Mouse (Mus musculus) urinary bladder, postnatal 36 days (tissue): ENCODE results near the gene Aldh16a1.
"Not testable (repeated sequence)": the region's sequence is repeated elsewhere in the genome, so short reads cannot be mapped to it uniquely, and the experiment has no call there.

Source experiments
- DNase-seq, 2 experiments: peaks; one replicate each; pipeline ENCODE4 v3.0.0; 2022; ENCODE audit warnings: low spot score in 2 of 2, mixed read lengths in 1 of 2

Gene Aldh16a1

DNA sequence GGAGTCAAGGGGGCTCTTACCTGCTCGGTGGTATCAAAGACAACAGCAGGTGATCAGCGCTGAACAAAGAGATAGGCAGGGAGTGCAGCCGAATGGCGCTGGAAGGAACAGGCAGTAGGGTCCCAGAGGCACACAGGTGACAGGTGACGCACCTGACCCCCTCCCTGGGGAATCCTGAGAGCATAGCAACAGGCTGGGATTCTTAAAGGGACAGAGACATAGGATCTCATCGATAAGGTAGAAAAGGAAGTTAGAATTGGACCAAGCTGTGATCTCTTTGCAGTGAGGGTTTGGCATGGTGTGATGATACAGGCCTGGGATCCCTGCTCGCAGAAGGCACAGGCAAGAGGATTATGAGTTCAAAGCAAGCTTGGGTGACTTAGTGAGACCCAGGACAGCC, 25.1 kb upstream of the Aldh16a1 start, which contains the start of gene Gfy:
TSS of gene Gfy (minus strand) at position 101 of the 400 bp plus-strand sequence.
- DNase-seq, result no peak

DNA sequence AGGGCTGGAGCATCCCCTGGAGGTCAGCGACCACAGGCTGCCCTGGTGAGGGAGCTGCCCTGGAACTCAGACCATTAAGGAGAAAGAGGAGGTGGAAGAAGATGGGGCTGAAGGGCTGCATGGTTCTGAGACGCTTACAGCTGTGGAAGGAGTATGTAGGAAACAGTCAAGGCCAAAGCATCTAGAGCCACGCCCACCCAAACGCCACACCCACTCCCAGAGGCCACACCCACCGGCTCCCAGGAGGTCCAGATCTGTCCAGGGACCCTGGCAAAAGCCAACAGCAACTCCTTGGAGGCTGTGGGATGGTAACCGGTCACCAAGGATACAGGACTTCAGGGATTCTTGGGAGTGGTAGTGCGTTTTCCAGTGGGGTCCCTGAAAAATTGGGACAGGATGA, 24.2 kb upstream of the Aldh16a1 start:
- DNase-seq, result no peak

DNA sequence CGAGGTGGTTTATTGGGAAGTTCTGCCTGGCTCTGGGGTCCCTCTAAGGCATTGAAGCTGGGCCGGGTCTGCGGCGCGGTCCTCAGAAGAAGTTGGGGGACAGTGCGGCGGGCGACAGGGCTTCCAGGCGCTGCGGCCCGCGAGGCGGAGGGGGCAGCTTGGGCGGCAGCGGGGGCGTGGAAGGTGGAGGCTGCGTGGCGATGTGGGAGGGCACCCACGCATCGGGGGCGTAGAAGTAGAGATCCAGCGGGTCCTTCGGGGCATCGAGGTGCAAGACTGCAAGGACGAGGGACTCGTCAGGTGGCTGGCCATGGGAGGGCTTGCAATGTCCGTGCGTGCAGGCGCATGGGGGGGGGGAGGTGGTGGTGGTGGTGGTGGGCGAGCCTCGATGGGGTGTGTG, 22.0 kb upstream of the Aldh16a1 start:
- DNase-seq, result no peak

DNA sequence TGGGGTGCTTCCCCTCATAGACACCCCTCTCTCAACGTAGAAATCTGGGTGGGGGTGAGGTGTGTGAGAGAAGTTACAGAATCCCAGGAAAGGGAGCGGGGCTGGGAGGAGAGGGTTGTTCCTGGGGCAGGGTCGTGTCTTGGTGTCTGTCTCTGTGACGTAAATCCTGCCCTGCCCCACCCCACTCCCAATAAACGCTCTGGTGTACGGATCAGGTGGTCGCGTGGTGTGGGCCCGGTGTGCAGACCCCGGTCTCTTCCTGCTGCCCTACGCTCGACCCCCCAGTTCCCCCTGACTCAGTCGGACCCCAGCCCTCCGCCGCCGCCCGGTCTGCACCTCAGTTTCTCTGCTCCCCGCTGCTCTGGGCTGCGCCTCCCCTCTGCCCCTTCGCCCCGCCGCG, 21.5 kb upstream of the Aldh16a1 start:
- DNase-seq, result no peak

DNA sequence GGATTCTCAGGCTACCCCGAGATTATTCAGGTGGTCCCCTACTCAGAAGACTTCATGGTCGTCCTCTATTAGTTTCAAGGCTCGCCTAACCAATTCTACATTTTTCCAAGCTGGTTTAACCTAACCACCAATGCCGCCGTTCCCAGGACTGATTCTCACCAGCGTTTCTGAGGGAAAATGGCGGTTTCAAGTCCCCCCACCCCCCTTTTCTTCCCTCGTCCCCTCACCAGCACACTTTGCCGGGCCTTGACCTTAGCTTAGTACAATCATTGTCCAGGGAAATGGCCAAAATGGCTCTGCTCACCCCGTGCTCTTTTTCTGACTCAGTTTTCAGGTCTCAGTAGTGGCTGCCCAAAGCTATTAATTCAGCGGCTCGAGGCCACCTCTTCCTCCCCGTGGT, 21.0 kb upstream of the Aldh16a1 start:
- no peak for DNase-seq

DNA sequence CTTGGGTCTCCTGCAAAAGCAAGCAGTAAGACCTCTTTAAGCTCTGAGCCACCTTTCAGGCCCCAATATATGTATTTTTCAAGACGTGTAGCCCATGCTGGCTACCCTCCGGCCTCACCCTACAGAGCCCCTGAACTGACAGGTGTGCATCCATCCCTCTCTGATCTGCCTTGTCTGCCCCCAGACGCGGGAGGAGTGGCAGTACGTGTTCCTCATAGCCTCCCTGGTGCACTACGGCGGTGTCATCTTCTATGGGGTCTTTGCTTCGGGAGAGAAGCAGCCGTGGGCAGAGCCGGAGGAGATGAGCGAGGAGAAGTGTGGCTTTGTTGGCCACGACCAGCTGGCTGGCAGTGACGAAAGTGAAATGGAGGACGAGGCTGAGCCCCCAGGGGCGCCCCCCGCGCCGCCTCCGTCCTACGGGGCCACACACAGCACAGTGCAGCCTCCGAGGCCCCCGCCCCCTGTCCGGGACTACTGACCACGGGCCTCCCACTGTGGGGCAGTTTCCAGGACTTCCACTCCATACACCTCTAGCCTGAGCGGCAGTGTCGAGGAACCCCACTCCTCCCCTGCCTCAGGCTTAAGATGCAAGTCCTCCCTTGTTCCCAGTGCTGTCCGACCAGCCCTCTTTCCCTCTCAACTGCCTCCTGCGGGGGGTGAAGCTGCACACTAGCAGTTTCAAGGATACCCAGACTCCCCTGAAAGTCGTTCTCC, 20.3 kb upstream of the Aldh16a1 start:
- no peak for DNase-seq

DNA sequence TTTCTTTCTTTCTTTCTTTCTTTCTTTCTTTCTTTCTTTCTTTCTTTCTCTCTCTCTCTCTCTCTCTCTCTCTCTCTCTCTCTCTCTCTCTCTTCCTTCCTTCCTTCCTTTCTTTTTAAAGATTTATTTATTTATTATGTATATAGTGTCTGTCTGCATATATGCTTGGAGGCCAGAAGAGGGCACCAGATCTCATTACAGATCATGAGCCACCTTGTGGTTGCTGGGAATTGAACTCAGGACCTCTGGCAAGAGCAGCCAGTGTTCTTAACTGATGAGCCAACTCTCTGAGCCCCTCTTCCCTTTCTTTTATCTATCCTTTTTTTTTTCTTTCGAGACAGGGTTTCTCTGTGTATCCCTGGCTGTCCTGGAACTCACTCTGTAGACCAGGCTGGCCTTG, 19.4 kb upstream of the Aldh16a1 start:
- not testable (repeated sequence) for DNase-seq

DNA sequence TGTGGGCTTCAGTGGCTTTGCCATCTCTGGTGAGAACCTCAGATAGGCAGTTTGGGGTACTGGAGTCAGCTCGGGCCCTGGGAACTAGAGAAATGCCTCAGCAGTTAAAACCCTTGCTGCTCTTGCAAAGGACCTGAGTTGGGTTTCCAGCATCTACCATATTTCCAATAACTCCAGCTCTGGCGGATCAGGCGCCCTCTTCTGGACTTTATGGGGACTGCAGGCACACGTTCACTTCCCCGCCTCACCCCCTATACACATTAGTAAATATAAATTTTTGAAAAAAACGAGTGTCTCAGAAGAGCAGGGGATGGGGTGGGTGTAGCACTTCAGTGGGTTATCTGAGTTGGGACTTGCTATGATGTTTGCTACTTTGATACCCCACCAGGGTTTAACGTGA, 18.6 kb upstream of the Aldh16a1 start:
- no peak for DNase-seq

DNA sequence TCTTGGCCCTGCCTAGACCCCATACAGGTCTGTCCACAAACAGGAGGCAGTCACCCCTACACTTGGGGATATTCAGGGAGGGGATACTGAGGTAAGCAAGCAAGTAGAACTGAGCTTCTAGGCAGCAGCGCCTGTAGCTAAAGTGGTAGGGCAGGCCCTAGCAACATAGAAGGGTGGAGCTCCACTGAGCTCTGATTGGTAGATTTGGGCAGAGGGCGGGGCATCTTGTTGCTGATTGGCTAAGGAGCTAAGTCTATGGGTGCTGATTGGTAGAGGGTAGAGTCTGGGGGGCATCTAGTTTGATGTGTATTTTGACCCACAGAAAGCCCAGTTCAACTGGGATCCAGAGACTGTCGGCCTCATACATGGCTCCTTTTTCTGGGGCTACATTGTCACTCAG, 15.1 kb upstream of the Aldh16a1 start:
- DNase-seq, result no peak

DNA sequence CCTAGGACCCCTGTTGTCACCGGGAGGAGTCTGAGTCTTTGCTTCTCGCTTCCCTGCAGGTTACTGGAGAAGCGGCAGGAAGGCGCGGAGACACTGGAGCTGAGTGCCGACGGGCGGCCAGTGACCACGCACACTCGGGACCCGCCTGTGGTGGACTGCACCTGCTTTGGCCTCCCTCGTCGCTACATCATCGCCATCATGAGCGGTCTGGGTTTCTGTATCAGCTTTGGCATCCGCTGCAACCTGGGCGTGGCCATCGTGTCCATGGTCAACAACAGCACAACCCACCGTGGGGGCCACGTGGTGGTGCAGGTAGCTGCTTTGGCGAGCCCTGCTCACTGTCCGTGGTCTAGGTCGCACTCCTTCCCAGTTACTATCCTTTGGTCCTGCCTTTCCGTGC, 14.3 kb upstream of the Aldh16a1 start:
- DNase-seq, result no peak

DNA sequence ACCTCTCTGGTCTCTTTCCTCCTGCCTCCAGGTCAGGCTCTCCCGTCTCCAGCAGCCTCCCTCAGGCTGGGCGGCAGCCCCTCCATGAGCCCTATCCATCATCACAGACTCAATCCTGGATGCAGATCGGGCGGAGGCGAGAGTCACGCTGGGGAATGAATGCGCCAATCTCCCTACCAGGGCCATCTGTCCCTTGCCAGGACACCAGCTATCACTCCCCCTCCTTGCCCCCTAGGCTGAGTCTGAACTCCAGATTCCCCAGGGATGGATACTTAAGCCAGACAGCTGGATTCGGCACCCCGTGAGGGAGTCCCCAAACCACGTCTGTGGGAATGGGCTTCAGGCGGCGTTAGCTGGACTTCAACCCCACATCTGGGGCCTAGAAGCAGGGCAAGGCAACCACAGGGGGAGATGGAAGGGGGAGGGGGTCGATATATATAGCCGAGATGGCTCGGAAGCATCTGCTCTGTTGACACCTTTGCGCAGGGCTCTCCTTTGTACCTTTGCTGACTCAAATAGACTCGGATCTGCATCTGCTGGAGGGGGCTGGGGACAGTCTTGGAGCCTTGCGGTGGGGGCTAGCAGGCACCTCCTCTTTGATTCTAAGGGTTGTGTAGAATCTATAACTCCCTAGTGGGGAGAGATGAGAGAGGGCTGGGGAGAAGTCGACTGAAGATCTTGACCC, 13.5 kb upstream of the Aldh16a1 start:
- no peak for DNase-seq

DNA sequence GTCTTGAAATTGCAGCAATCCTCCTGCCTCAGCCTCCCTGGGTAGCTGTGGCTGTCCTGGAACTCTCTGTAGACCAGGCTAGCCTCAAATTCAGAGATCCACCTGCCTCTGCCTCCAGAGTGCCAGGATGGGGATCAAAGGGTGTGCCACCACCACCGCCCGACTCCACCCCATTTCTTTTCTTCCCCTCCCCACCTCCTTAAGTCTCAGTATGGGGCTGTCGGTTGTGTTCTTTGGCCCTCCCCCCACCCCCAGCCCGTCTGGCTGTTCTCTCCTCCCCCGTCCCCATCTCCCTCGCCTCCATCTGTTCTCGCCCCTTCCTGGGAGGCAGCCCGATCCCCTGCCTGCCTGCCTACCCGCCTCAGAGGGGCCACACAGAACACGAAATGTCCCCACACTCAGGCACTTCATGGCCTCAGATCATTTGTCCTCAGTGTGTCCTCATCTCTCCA, 12.6 kb upstream of the Aldh16a1 start:
- no peak for DNase-seq

DNA sequence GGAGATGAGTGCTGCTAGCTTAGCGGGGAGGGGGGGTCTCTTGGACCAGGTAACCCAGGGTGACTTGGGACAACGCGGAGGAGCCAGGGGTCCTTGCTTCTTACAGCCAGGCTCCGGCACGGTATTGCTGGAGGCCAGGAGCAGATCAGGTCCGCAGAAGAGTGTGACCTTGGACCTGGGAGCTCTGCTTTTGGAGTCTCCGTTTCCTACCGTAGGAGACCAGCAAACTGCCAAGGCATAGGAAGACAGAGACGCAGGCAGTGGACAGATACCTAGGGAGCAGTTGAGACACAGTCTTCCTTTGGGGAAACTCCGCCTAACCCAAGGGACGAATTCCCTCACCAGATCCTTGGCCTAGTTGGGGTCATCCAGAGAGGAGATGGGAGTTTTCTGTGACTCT, 11.3 kb upstream of the Aldh16a1 start:
- no peak for DNase-seq

DNA sequence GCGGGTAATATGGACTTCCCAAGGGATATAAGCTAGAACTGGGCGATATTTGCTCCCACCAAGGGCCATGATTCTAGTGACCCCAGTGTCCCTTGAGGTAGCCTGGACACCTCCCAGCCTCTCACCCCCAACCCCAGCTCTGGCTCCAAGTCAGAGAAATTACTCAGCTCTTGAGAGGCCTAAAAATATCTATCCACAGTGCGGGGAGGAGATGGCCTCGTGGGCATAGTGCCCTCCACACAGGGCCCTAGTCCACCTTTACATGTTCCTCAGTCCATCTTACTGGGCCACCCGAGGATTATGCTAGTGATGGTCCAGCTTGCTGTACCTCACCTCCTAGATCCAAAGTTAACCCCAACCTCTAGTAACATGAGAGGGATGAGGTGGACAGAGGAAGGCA, 10.4 kb upstream of the Aldh16a1 start:
- no peak for DNase-seq

DNA sequence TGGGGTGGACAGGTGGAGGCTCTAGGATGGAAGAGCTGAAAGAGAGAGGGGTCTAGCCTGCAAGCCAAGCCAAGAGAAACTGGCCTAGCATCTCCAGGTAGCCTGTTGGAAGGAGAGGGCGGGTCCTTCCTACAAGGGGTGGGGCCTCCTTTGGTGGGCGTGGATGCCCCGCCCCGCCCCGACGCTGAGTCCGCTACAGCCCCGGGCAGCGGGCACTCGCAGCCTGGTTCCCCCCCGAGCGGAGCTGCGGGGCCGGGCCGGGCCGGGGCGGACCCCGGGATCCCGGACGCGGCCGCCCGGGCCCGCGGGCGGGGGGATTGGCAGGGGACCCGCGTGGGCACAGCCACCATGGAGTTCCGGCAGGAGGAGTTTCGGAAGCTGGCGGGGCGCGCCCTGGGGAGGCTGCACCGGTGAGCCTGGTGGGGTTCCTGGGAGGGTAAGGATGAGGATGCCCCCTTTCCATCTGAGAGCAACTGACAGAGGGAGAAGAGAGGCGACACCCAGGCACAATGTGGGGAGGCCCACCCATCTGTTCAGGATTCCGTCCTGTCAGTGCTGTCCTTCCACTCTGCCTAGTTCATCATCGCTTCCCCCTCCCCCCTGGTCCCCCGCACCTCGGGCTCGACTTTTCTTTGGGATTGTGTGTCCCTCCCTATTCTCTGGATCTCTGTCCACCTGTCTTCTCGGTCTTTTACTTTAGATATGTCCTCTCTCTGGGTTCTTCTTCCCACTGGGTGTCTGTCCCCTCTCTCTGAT, 9.5 kb upstream of the Aldh16a1 start, which contains the start of gene Slc17a7:
TSS of gene Slc17a7 (plus strand) at position 215 of the 756 bp plus-strand sequence.
- no peak for DNase-seq

DNA sequence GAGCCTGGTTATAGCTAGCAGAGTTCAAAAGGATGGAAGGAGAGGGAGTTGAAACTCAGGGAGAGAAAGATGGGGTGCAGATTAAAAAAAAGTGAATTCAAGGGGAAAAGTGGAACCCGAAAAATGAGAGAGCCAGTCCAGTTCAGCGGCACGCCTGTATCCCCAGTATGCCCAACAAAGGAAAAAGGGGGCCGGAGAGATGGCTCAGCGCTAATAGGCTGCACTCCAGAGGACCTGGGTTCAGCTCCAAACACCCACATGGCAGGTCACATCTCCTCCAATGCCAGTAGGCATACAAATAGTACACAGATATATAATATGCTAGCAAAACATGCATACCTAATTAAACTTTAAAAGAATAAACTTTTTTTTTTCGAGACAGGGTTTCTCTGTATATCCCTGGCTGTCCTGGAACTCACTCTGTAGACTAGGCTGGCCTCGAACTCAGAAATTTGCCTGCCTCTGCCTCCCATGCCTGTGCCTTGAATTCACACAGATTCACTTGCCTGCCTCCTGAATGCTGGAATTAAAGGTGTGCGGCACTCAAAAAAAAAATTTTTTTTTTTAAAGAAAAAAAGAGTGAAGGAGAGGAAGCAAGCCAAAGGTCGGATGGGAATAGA, 8.7 kb upstream of the Aldh16a1 start:
- DNase-seq, result no peak

DNA sequence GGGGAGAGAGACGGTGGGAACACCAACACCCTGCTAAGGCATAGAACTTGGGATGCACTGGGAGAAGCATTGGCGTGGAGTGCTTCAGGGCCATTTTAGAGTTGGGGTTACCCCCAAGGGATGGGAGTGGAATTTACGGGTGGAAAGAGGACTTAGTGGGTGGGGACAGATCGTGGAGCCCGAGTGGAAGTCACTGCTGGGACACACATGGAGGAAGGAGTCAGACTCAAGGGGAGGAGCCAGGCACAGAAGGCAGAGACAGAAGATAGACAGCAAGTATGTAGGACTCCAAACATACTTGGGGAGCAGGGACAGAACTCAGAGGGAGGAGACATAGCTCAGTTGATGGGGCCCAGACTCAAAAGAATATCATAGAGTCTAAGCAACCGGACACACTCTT, 8.2 kb upstream of the Aldh16a1 start:
- DNase-seq, result no peak

DNA sequence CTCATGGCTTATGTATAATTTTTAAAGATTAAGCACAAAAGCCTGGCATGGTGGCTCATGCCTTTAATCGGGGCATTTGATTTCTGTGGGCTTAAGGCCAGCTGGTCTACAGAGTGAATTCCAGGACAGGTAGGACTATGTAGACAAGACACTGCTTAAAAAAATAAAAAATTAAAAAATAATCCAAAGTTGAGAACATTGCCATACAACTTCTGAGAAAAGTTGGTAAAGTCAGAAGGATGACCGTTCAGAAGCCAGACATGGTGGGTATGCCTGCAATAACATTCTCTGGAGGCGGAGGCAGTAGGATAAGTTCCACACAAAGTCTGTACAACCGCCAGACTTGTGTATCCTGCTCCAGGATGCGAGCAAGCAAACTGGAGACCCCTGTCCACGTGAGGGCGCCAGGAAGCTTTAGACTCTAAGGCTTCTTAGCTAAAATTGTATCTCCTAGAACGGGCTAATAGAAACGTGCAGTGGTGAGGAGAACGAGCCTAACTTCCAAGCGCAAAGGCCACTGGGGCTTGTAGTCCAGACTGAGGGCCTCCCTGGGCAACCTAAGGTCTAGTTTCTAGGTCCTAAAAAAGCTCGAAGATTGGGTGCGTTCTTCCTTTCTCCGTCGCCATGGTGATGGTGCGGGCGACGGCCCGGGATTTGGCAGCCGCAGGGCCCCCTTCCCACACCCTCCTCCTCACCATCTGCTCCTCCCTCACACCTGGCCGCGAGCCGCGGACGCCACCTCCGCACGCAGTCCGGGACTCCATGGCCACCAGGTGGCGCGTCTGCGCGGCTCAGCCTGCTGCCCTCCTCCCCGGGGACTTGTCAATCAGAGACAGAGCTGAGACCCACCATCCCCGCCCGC, 7.5 kb upstream of the Aldh16a1 start:
- peak; percentile 85 to 88 for DNase-seq

DNA sequence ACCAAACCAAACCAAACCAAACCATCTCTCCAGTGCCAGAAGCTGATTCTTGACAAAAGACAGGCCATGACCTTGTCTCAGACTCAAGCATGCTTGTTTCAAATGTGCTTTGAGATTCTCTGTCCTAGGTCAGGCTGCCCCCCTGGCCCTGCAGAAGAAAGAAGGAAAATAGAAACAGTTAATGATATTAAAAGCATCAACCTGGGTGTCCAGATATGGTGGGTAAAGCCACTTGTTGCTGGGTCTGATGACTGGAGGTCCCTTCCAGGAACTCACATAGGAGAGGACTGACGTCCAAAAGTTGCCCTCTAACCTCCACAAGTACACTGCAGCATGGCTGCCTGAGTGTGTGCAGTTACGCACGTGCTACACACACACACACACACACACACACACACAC, 6.5 kb upstream of the Aldh16a1 start:
- DNase-seq, result no peak

DNA sequence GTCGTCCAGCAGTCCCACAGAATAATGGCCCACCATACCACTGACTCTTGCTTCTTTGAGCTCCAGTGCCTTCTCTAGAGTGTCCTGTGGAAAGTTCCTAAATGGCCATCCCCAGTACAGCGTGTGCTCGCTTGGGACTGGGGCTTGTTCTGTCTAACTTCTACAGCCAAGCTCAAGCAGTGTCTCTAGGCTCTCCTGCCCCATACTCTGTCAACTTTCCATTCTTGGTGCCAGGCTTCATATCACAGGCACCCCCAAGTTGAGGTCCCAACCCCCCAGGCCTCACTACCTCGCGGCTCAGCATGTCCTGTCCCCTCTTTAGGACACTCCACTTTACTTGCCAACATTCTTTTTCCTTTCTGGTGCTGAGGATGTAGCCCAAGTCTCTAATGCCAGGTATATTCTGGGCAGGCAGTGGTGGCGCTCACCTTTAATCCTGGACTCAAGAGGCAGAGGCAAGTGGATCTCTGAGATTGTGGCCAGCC, 6.0 kb upstream of the Aldh16a1 start:
- no peak for DNase-seq

DNA sequence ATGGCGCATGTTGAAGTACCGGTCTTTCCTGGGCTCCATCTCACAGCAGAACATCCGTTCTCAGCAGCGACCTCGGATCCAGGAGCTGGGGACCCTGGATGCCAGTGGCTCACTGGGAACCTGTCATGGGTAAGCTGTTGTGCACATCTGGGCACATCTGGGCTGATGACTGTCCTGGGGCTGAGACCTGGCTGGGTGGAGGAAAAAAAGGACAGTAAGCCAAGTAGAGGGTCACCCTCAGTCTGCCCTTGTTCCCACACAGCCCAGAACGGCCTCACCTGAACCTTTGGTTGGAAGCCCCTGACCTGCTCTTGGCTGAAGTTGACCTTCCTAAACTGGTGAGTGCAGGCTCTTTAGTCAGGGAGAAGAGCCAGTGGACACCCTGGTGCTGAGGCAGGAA, 4.6 kb upstream of the Aldh16a1 start:
- DNase-seq, result no peak
